Mouse (Mus musculus) thymus, adult 2 months (tissue): ENCODE measurements at regions not wholly inside any gene's neighbourhood (a gene's known extent, or its start where the extent isn't known, plus 50 kb on each side); places are given as distances from the start of the nearest gene placed in this dataset.

ENCODE experiments used
- DNase-seq: peaks from one replicate; pipeline ENCODE4 v3.0.0; 2021
- H3K27ac ChIP-seq: fragments of 200-500 bp; 2 replicates; pipeline ENCODE4 v1.5.1; 2012; ENCODE audit warnings: low read length, control low read depth; ENCODE audit not compliant: control insufficient read depth, insufficient read depth
- H3K27me3 ChIP-seq: fragments of 200-500 bp; 2 replicates; pipeline ENCODE4 v1.6.1; 2012; ENCODE audit warnings: mild to moderate bottlenecking, low read length, moderate library complexity, mixed read lengths; ENCODE audit not compliant: control insufficient read depth, insufficient read depth
- H3K36me3 ChIP-seq: fragments of 200-500 bp; 2 replicates; pipeline ENCODE4 v1.6.1; 2012; ENCODE audit warnings: mild to moderate bottlenecking, low read length, moderate library complexity; ENCODE audit not compliant: control insufficient read depth, insufficient read depth
- H3K4me1 ChIP-seq: fragments of 200-500 bp; replicated peaks from 2 replicates; pipeline ENCODE4 v1.6.1; 2012; ENCODE audit warnings: low read length; ENCODE audit not compliant: control insufficient read depth, insufficient read depth
- H3K4me3 ChIP-seq: fragments of 200-500 bp; 2 replicates; pipeline ENCODE4 v1.5.1; 2012; ENCODE audit warnings: mild to moderate bottlenecking, low read length, control low read depth, moderate library complexity; ENCODE audit not compliant: control insufficient read depth, insufficient read depth
- CTCF ChIP-seq: fragments of 200-500 bp; IDR thresholded peaks from 2 replicates; pipeline ENCODE4 v1.5.1; 2012; ENCODE audit warnings: mild to moderate bottlenecking, control low read depth, low read length, moderate library complexity, borderline replicate concordance; ENCODE audit not compliant: control insufficient read depth, poor library complexity, insufficient read depth; ENCODE audit errors: extremely low read depth
- POLR2A ChIP-seq: fragments of 200-500 bp; IDR thresholded peaks from 2 replicates; pipeline ENCODE4 v1.6.1; 2012; ENCODE audit warnings: mild to moderate bottlenecking, low read length, control low read depth, moderate library complexity; ENCODE audit not compliant: control insufficient read depth, poor library complexity, insufficient read depth; ENCODE audit errors: extremely low read depth
- WGBS: fragments of 180-500 bp; shearing (Covaris S2); methylation state at CpG from one replicate; pipeline ENCODE4 v1.1.7; 2018; 5-methylcytosine and 5-hydroxymethylcytosine counted together

GRCm38 (mm10) chr3:21761909-21762308 lies 314.5 kb upstream of the Tbl1xr1 start:
- H3K27ac ChIP-seq, result no peak overlapping the region
- H3K36me3 ChIP-seq, result no peaks in the 10 kb centered on the region
- H3K27me3 ChIP-seq, result no peaks in the 10 kb centered on the region
- H3K4me1 ChIP-seq, result no peaks in the 10 kb centered on the region
- WGBS, result 18% methylated on average over 3 of the region's 3 CpGs
- DNase-seq, result no peak
- H3K4me3 ChIP-seq, result no peak overlapping the region
- no peak for TF ChIP-seq POLR2A
- TF ChIP-seq CTCF, result no peak

- Histone ChIP-seq H3K27ac (no peak overlapping the region), H3K36me3 (no peaks in the 10 kb centered on the region), H3K4me1 (no peaks in the 10 kb centered on the region), H3K27me3 (no peaks in the 10 kb centered on the region), H3K4me3 (no peak overlapping the region)
- 94% methylated on average over 1 of the region's 1 CpGs for WGBS
- no peak for DNase-seq
- TF ChIP-seq CTCF, result no peak
Observed at GRCm38 (mm10) chr3:21768081-21768480, 308.4 kb upstream of the Tbl1xr1 start.

DNA sequence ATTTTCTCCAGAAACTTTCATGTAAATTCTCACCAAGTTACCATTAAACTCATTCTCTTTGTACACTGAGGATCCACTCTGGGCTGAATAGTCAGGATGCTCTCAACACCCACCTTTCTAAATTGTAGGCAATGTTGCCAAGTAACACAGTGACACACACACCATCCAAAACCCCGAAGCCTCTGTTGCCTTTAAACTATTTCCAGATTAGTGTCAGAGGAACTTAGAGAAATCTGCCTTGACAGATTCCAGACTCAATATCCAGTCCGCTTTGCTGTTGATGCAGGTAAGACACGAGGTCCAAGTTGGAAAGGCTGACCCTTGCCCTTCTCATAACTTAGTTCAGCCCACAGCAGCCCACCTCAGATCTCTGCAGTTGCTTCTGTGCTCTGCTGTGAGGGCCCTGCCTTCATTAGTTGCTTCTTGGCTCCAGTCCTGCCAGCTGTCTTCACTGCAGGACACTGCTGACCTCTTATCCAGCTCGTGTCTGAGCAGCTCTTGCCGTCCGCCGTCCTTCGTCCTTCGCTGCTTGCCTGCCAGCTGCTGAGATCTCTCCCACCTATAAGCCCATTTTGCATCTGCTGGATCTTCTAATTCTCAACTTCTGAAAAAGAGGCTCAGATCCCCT lies 306.4 kb upstream of the Tbl1xr1 start:
- Histone ChIP-seq H3K4me3 (no peak overlapping the region), H3K4me1 (no peaks in the 10 kb centered on the region), H3K27me3 (no peaks in the 10 kb centered on the region), H3K36me3 (no peaks in the 10 kb centered on the region), H3K27ac (no peak overlapping the region)
- 90% methylated on average over 9 of the region's 9 CpGs for WGBS
- no peak for DNase-seq
- no peak for TF ChIP-seq POLR2A
- no peak for TF ChIP-seq CTCF

DNA sequence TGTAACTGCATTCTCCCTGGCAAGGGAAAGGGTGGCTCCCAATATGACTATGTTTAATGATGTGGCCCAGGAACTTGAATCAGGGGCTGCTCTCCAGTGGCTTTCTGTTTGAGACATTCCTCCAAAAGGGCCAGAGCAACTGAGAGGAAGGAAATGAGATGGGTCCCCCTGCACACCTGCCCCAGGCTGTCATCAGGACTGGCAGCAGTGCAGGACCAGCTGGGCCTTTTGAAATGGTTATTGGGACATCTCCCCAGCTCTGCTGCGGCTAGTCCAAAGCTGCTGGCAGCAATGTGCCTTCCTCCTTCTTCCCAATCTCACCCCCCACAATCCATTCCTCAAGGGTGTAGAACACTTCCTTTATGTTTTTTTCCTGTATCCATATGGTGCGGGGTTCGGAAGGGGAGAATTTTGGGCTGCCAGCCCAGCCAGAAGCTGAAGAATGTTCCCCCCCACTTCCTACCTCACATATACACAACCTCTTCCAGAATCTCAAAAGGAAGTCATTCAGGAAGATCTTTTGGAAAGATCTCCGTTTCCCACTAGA lies 304.6 kb upstream of the Tbl1xr1 start:
- H3K36me3 ChIP-seq, result no peaks in the 10 kb centered on the region
- DNase-seq, result no peak
- TF ChIP-seq POLR2A, result no peak
- no peak for TF ChIP-seq CTCF
- WGBS, result 91% methylated on average over 4 of the region's 4 CpGs
- H3K27me3 ChIP-seq, result no peaks in the 10 kb centered on the region
- no peaks in the 10 kb centered on the region for H3K4me1 ChIP-seq
- no peak overlapping the region for H3K27ac ChIP-seq
- H3K4me3 ChIP-seq, result no peak overlapping the region

GRCm38 (mm10) chr3:21774172-21774842 lies 302.1 kb upstream of the Tbl1xr1 start:
- no peak for DNase-seq
- 95% methylated on average over 4 of the region's 4 CpGs for WGBS
- no peaks in the 10 kb centered on the region for H3K27me3 ChIP-seq
- TF ChIP-seq POLR2A (no peak), CTCF (no peak)
- H3K36me3 ChIP-seq, result no peaks in the 10 kb centered on the region
- no peaks in the 10 kb centered on the region for H3K4me1 ChIP-seq
- no peak overlapping the region for H3K27ac ChIP-seq
- H3K4me3 ChIP-seq, result no peak overlapping the region

DNA sequence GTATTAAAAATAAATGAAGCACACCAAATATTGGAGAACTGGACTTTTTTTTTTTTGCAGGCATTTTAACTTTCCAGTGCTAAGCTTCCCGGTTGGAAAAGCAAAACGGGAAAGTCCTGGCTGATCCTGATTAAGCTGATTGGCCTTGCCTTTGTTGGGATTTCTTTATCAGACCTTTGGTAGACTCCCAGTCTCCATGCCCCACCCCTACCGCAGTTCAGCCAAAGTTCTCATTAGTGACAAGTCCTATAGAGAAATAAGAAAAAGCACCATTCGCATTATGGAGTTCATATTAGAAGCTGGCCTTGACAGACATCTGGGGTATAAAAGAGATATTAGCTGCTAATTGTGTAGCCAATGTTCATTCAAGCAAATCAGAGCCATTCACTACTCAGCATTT lies 297.7 kb upstream of the Tbl1xr1 start:
- H3K4me1 ChIP-seq, result no peaks in the 10 kb centered on the region
- no peaks in the 10 kb centered on the region for H3K27me3 ChIP-seq
- H3K27ac ChIP-seq, result no peak overlapping the region
- TF ChIP-seq CTCF (no peak), POLR2A (no peak)
- WGBS, result 91% methylated on average over 4 of the region's 4 CpGs
- no peak for DNase-seq
- H3K36me3 ChIP-seq, result no peaks in the 10 kb centered on the region
- no peak overlapping the region for H3K4me3 ChIP-seq
